Mouse (Mus musculus): ENCODE results near the gene Tmem59l.

DNA sequence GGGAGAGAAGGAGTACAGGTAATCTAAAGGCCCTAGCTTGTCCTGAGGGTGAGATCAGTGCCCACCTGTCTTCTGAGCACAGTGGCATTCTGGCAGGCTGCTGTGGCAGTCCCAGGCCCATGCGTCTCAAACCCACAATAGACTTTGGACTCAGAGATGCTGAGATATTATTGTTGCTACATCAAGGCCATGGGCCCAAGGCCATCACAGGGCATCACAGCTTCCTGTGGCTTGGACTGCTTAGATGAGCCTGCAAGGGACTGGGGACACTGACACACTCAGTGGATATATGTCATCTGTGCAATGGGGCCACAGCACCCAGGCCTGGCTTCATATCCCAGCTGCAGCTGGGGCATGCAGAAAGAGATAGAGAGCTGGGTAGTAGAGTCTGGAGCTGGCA, 30.2 kb downstream of the Tmem59l start:
- TF ChIP-seq POLR2AphosphoS5 (IDR thresholded peaks at IDR 0.05; ENCODE audit: insufficient replicate concordance, low read depth, low read length) = no peak
- TF ChIP-seq CTCF (IDR thresholded peaks at IDR 0.05; ENCODE audit: low read depth, low read length) = no peak
- no peak for TF ChIP-seq GATA1 (IDR thresholded peaks at IDR 0.05; ENCODE audit: borderline replicate concordance, low read length)
- TF ChIP-seq GATA2 (IDR thresholded peaks at IDR 0.05; ENCODE audit: borderline replicate concordance, low read depth, low read length) = no peak

Measured in G1E (cell line).